Mouse (Mus musculus) kidney, adult 2 months (tissue): ENCODE data around the gene Rnase11.
"Not testable (repeated sequence)": the region's sequence is repeated elsewhere in the genome, so short reads cannot be mapped to it uniquely, and the experiment has no call there.

Experiments
- CTCF ChIP-seq: fragments of 200-500 bp; conservative IDR thresholded peaks from 2 replicates; pipeline ENCODE4 v1.5.1; 2011; ENCODE audit warnings: low read depth, mild to moderate bottlenecking, control low read depth, low read length, moderate library complexity, mixed read lengths; ENCODE audit not compliant: insufficient read depth, insufficient read length
- POLR2A ChIP-seq: fragments of 200-500 bp; IDR thresholded peaks from one replicate; pipeline ENCODE4 v1.6.1; 2011; ENCODE audit warnings: low read depth, low read length, control low read depth

DNA sequence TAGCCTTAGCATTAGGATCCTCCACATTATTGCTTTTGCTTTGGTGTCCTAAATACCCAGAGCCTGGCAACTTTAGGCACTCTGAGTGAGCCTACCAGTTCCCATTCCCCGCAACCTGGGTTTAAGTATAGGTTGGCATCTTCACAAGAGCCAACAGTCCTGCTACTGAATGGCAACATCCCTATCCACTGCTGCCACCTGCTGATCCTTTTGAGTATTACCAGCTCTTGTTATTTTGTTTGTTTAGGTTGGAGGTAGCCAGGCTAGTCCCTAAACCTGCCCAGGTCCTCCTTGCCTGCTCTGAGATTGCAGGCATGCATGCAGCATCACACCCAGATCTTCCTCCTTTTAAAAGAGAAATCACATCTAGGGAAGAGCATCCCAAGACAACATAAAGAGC, 48.3 kb upstream of the Rnase11 start:
- TF ChIP-seq CTCF = peak; percentile 60
- TF ChIP-seq POLR2A = not testable (repeated sequence)
